Mouse (Mus musculus) cortical plate, adult 2 months (tissue): Measurements from ENCODE around the gene Rbm38.

Source experiments
- CTCF ChIP-seq: fragments of 200-500 bp; IDR thresholded peaks from 2 replicates; pipeline ENCODE4 v1.5.1; 2011; ENCODE audit warnings: mild to moderate bottlenecking, control low read depth, low read length; ENCODE audit not compliant: insufficient read depth; ENCODE audit errors: extremely low read depth
- POLR2A ChIP-seq: fragments of 200-500 bp; IDR thresholded peaks from 2 replicates; pipeline ENCODE4 v1.6.1; 2011; ENCODE audit warnings: mild to moderate bottlenecking, low read length, control low read depth; ENCODE audit not compliant: insufficient read depth; ENCODE audit errors: extremely low read depth

- TF ChIP-seq CTCF (no peak), POLR2A (no peak)
Observed at GRCm38 (mm10) chr2:173010220-173010717, 10.0 kb upstream of the Rbm38 start.
